Mouse (Mus musculus) cerebellum, postnatal 14 days (tissue): ENCODE data around the gene Agbl5.

ENCODE experiments used
- DNase-seq, 2 experiments: peaks; one replicate each; pipeline ENCODE4 v3.0.0; 2021; ENCODE audit warnings: mixed read lengths in 2 of 2

Gene Agbl5

GRCm38 (mm10) chr5:30889088-30889754, 727 bp downstream of the Agbl5 start:
- no peak for DNase-seq

DNA sequence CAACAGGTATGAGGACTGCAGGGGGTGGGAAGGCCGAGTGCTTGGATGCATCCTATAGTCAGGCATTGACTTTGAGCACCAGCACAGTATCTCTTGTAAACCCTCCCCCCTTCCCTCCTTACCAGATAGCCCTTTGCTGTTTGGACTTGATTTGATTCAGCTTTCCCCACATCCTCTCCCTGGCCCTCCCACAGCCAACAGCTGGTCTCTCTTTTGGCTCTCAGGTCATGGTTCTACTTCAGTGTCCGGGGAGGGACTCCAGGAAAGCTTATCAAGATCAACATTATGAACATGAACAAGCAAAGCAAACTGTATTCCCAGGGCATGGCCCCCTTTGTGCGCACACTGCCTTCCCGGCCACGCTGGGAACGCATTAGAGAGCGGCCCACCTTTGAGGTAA, 1.9 kb downstream of the Agbl5 start:
- no peak for DNase-seq

- DNase-seq, result no peak
Observed at GRCm38 (mm10) chr5:30901860-30902259, 13.4 kb downstream of the Agbl5 start.

GRCm38 (mm10) chr5:30907413-30908059, 19.0 kb downstream of the Agbl5 start, which contains the start of gene Ost4:
TSS of gene Ost4 (minus strand) at chr5:30907788.
- DNase-seq, result peak; percentile 93 to 94

DNA sequence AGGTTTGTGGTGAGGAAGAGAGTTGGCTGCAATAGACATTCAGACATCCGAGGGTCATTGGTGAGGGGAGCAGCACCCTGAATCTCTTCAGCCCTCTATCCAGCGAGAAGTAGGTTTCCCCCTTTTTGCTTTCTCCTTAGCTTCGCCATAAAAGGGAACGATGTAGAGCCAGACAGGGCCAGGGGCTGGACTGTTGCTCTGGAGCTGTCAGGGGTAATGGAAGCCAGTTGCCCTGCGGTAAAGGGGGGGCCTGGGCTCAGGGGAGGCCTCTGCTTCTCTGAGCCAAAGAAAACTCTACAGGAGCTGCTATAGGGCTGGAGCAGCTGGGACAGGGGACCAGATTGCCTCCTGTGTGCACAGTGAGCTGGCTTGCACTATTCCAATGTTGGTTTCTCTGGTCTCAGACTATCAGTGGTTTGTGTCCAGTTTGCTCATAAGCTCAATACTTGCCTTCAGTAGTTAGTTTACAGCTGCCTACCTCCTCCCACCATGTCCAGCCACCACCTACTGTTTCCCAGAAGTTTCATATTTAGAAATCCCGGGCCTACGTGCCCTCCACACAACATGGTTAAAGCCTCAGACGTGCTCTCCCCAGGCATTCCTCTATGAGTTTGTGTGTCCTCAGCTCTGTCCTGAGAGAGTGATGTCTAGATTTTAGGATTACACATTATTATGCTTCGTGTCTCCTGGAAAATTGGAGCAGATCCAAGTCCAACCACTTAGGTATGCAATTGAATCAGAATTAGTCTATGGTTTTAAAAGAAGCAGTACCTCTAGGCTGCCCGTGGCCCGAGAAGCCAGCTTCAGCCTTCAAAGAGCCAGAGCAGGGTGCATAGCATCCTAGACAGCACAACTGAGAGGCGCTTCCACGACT, 20.2 kb downstream of the Agbl5 start:
- DNase-seq, result peak in 1 of 2 experiments; percentile 25

DNA sequence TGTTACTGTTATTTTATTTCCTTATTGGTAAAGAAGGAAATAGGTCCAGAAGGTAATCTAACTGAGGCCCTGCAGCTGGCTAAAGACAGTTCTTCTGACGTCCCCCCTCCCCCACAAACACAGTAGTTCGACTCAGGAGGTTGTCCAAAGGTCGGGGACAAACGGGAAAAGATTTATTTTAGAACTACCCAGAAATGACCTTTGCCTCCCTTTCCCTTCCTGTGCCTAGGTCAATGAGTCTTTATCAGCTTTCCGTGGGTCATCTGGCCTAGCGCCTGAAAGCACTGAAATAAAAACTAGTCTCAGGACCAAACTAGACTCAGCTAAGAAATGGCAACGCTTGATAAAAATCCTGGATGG, 20.8 kb downstream of the Agbl5 start:
- no peak for DNase-seq

DNA sequence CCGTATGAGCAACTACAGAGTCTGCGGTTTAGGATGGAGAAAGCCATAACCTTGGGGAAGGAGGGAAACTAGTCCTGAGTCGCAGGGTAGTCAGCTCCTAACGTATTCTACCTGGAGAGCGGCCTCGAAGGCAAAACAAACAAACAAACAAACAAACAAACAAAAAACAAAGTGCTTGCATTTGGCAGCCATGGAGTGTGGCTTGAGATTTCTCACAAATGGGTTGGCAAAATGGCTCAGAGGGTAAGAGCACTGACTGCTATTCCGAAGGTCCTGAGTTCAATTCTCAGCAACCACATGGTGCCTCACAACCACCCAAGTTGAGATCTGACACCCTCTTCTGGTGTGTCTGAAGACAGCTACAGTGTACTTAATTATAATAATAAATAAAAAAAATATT, 21.4 kb downstream of the Agbl5 start:
- no peak for DNase-seq

DNA sequence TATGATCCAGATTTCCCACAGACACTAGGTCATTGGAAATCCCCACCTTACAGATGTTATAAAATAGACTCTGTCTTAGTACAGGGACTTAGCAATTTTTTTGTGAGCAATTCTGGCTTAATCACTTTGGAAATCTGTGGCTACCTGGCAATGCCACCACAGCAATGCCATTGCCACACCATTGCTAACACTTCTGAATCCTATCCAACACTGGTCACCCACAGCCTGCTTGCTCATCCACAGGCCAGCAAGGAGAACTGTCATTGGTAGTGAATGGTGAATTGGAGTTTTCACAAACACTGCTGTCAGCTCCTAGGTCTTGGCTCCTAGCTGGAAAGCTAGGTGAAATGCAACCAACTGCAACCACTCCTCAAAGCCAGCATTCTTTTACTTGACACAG, 22.0 kb downstream of the Agbl5 start:
- no peak for DNase-seq

GRCm38 (mm10) chr5:30912156-30912555, 23.7 kb downstream of the Agbl5 start:
- DNase-seq, result no peak

DNA sequence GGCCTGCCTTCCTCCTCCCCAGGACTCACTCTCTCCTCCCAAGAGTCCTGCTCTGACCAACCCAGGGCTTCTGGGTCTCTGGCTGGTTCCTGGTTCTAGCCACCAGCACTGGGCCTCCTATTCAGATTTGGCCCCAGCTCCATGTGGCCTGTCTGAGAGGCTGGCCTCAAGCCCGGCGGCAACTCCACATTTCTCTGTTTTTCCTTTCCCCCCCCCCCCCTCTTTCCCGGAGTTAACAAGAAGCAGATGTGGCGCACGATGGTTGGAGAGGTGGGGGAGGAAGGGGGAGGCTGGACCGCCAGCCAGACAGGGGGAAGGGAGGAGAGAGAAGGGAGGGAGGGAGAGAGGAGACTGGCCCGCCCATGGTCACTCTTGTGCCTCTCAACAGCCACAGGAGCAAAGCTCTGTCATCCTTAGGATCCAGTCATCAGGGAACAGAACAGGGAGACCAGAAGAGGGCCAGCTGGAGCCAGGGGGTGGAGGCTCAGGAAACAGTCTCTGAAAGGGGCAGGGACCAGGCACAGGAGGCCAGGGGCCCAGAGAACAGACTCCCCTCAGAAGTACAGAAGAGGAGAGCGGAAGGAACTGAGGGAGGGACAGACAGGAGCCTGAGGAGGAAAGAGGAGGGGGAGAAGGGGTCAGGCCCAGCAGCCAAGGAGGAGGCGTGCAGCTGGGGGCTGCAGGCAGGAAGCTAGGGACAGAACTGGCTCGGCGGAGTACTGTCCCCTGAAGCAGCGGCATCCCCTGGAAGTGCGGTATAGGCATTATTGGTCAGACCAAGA, 24.8 kb downstream of the Agbl5 start, which contains the start of gene Emilin1:
TSS of gene Emilin1 (plus strand) at position 343 of the 782 bp plus-strand sequence.
- DNase-seq, result no peak

DNA sequence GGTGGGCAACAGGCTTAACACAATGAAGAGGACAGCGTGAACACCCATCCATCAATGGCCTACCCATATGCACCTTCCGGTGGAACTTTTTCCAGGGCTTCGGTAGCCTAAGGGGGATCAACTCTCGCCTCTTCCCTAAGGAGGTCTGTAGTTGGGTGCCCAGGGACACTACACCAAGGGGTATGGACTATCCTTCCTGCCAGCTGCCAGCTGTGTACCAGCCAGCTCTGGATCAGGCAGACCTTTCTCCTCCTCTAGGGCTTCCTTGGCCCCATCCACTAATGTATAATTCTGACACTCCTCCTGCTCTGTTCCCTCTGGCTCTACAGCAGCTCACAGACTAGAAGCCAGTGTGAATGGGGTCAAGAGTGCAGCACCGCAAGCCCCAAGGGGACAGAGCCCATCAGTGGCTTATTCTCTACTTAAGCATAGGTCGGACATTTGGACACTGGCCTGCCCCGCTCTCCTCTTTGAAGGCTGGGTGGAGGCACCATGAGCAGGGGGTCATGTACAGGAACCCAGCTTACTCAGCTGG, 25.7 kb downstream of the Agbl5 start:
- no peak for DNase-seq

DNA sequence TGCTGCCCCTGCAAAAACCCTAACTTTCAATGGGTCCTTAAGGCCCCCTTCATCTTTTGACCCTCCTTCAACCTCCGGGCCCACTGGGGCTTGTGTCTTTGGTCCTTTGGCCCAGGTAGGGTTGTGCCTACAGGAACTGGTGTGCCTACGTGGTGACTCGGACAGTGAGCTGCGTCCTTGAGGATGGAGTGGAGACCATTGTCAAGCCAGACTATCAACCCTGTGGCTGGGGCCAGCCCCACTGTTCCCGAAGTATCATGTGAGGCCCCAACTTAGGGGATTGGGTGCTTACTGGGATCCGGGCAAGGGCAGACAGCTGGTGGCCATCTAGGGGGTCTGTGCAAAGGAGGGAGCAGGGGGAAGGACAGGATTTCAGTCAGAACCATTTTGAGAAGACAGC, 26.4 kb downstream of the Agbl5 start:
- no peak for DNase-seq

DNA sequence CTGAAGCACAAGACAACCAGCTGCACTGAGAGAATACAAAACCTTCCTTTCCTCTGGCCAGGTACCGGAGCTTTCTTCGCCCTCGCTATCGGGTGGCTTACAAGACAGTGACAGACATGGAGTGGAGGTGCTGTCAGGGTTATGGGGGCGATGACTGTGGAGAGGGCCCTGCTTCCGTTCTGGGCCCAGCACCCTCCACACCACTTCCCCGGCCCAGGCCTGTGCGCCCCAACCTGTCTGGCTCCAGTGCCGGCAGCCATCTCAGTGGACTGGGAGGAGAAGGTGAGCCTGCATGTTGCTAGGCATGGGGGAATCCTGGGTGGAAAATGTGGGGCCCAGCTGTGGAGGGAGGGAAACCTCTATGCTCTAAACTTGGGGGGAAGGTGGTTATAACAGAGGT, 27.0 kb downstream of the Agbl5 start:
- DNase-seq, result no peak

DNA sequence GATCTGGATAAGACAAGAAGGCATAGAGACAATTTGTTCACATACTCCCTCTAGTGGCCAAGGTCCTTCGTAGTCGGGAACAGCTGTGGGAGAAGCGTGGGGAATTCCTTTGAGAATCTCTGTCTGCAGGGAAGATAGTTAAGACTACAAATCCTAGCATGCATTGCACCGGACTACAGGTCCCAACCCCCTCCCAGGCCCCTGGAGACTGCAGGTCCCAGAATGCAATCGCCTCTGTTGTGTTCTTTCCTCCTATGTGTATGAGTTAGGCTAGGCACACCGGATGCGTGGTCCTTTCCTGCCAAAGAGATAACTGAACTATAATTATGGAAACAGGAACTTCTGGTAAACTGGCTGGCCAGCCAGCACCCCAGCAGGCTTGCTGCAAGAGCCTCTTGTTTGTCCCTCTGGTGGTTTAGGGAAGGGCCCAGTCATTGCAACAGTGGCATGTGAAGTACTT, 27.5 kb downstream of the Agbl5 start:
- DNase-seq, result peak; percentile 79 to 83

DNA sequence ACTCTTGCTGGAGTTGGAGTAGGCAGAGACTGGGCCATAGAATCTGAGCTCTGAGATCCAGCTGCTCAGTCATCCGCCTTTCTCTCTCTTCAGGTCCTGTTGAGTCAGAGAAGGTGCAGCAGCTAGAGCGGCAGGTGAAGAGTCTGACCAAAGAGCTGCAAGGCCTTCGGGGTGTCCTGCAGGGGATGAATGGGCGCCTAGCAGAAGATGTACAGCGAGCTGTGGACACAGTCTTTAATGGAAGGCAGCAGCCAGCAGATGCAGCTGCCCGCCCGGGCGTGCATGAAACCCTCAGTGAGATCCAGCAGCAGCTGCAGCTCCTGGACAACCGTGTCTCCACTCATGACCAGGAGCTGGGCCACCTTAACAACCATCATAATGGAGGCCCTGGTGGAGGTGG, 28.3 kb downstream of the Agbl5 start:
- DNase-seq, result no peak

- DNase-seq, result no peak
Observed at GRCm38 (mm10) chr5:30917348-30917747, 28.9 kb downstream of the Agbl5 start.

DNA sequence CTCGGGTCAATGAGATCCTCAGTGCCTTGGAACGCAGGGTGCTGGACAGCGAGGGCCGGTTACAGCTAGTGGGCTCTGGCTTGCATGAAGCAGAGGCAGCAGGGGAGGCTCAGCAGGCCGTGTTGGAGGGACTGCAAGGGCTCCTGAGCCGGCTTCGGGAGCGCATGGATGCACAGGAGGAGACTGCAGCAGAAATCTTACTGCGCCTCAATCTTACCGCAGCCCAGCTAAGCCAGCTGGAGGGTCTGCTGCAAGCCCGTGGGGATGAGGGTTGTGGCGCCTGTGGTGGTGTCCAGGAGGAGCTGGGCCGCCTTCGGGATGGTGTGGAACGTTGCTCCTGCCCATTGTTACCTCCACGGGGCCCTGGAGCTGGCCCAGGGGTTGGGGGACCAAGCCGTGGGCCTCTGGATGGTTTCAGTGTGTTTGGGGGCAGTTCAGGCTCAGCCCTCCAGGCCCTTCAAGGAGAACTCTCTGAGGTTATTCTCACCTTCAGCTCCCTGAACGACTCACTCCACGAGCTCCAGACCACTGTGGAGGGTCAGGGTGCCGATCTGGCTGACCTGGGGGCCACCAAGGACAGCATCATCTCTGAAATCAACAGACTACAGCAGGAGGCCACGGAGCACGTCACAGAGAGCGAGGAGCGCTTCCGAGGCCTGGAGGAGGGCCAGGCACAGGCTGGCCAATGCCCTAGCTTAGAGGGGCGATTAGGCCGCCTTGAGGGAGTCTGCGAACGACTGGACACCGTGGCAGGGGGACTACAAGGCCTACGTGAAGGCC, 29.6 kb downstream of the Agbl5 start:
- no peak for DNase-seq

GRCm38 (mm10) chr5:30918691-30919090, 30.2 kb downstream of the Agbl5 start:
- no peak for DNase-seq

- DNase-seq, result no peak
Observed at GRCm38 (mm10) chr5:30919831-30920614, 31.5 kb downstream of the Agbl5 start.

- DNase-seq, result peak in 1 of 2 experiments; percentile 26
Observed at GRCm38 (mm10) chr5:30920621-30921020, 32.1 kb downstream of the Agbl5 start.
